Mouse (Mus musculus) G1E (cell line): ENCODE data around the gene Cmtm2b. TPM values are rescaled to one million over a fixed set of nuclear protein-coding genes. Genes with fewer than 3 reads are reported as not detected.

ENCODE experiments used
- ATAC-seq: 2 replicates; pipeline ENCODE4 v1.8.0; 2016; ENCODE audit warnings: mild to moderate bottlenecking; ENCODE audit not compliant: insufficient number of reproducible peaks, poor library complexity, low FRiP score, severe bottlenecking; ENCODE audit errors: extremely low read depth
- DNase-seq: peaks from one replicate; pipeline ENCODE4 v3.0.0; 2012; ENCODE audit warnings: low spot score
- H3K27me3 ChIP-seq: 2 replicates; pipeline ENCODE4 v1.6.1; 2012; ENCODE audit warnings: mild to moderate bottlenecking, low read length, inconsistent platforms; ENCODE audit not compliant: insufficient read depth
- H3K36me3 ChIP-seq: replicated peaks from 2 replicates; pipeline ENCODE3; 2012; ENCODE audit warnings: mild to moderate bottlenecking, inconsistent platforms
- H3K4me1 ChIP-seq: 2 replicates; pipeline ENCODE4 v1.6.1; 2012; ENCODE audit warnings: low read depth, low read length, inconsistent platforms, mixed read lengths; ENCODE audit not compliant: insufficient read depth
- H3K4me3 ChIP-seq: 2 replicates; pipeline ENCODE4 v1.5.1; 2012; ENCODE audit warnings: low read depth, mild to moderate bottlenecking, inconsistent platforms, low read length, moderate library complexity, mixed read lengths
- H3K9me3 ChIP-seq: replicated peaks from 2 replicates; pipeline ENCODE4 v1.6.1; 2012; ENCODE audit warnings: inconsistent platforms
- CTCF ChIP-seq: IDR thresholded peaks from 2 replicates; pipeline ENCODE4 v1.5.1; 2012; ENCODE audit warnings: low read depth, low read length, inconsistent platforms, mixed read lengths
- GATA1 ChIP-seq: IDR thresholded peaks from 2 replicates; pipeline ENCODE4 v1.6.1; 2012; ENCODE audit warnings: borderline replicate concordance, low read length, inconsistent platforms, mixed read lengths
- GATA2 ChIP-seq: IDR thresholded peaks from 2 replicates; pipeline ENCODE4 v1.6.1; 2012; ENCODE audit warnings: low read depth, low read length, inconsistent platforms, borderline replicate concordance
- POLR2AphosphoS5 ChIP-seq: IDR thresholded peaks from 2 replicates; pipeline ENCODE4 v1.6.1; 2012; ENCODE audit warnings: low read depth, low read length, inconsistent platforms; ENCODE audit not compliant: insufficient replicate concordance
- TAL1 ChIP-seq: conservative IDR thresholded peaks from 2 replicates; pipeline ENCODE4 v1.6.1; 2012; ENCODE audit warnings: low read depth, low read length, inconsistent platforms, mixed read lengths
- polyA plus RNA-seq: library from polyadenylated mRNA; stranded (reverse); fragments of >175 nt; gene quantifications from 2 replicates; pipeline ENCODE4 v1.2.3, GENCODE M21; 2012
- total RNA-seq, 2 experiments: library from RNA; stranded (forward) in 1 of 2; stranded (reverse) in 1 of 2; fragments of 200-1000 nt in 1 of 2; fragments of >200 nt in 1 of 2; fragmentation: Nextera tagmentation in 1 of 2; gene quantifications; 2 replicates each; pipeline ENCODE4 v1.2.3; 2014 to 2017

Cmtm2b gene
- total and polyA plus RNA-seq, 3 experiments, result not detected

DNA sequence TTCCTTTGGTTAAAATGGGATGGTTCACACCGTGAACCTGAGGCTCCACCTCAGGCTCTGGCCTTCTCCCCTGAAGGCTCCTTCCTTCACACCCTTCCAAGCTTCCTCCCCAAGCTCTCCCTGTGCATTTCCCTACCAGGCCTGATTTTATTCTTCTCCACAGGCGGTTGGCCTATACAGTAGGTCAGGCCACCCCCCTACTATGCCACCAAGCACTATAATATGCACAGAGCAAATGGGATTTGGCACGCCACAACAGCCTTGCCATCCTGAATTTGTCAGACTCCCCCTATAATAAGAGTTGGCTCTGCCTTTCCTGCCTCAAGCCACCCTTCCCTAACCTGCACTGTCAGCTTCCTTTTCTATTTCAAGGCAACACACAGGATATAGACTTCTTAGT lies 36.6 kb downstream of the Cmtm2b start:
- no peak for DNase-seq
- no peak for TF ChIP-seq TAL1
- TF ChIP-seq GATA2, result no peak
- no peak for TF ChIP-seq POLR2AphosphoS5
- TF ChIP-seq CTCF, result no peak
- TF ChIP-seq GATA1, result no peak
- Histone ChIP-seq H3K4me3 (no peak overlapping the region), H3K4me1 (no peaks in the 10 kb centered on the region), H3K9me3 (no peaks in the 10 kb centered on the region), H3K36me3 (no peaks in the 10 kb centered on the region), H3K27me3 (no peaks in the 10 kb centered on the region)
- no peak for ATAC-seq

DNA sequence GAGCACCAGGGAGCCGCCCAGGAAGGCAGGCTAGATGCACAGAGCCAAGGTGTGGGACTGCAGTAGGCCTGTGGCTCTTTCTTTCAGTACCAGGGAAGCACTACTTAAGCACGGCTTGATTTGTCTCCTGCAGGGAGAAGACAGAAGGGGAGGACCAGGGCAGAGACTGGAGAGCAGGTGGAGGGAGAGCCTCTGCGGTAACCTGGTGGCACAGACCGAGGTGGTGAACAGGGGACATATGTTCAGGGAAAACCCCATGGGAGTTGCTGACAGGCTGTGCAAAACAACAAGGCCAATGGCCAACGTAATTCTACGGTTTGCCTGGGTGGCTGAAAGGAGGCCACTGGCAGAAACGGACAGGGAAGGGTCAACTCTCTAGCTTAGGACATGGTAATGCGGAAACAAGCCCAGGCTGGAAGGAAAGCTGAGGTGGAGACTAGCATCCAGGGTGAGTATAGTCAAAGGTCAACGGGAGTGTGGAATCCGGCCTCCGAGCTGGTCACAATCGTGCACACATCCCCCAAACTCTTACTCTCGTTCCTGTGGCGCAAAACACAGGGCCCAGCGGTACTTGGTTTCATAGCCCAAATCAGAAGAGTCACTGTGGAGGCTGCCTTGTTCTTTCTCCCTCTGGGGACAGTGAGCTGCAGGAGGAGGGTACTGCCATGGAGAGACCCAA lies 37.9 kb downstream of the Cmtm2b start:
- no peaks in the 10 kb centered on the region for H3K4me1 ChIP-seq
- no peaks in the 10 kb centered on the region for H3K9me3 ChIP-seq
- no peak for ATAC-seq
- DNase-seq, result no peak
- H3K4me3 ChIP-seq, result no peak overlapping the region
- no peaks in the 10 kb centered on the region for H3K36me3 ChIP-seq
- no peaks in the 10 kb centered on the region for H3K27me3 ChIP-seq
- TF ChIP-seq GATA1 (no peak), POLR2AphosphoS5 (no peak), GATA2 (no peak), CTCF (no peak)

DNA sequence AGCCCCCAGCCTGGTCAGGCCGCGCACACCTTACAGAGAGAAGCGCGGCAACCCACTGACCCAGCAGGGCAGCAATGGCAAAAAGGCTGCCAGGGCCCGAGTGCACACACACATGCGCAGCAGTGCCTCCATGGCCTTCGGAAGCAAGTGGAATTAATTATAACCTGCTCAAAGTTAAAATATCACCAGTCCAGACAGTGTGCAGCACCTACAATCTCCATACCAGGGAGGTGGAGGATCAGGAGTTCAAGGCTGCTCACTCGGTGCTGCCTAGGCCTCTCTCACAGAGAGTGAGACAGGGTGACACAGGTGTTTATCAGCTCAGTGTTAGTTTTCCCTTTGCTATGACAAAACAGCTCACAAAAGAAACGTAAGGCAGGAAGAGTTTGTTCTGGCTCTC lies 43.7 kb downstream of the Cmtm2b start:
- H3K27me3 ChIP-seq, result no peaks in the 10 kb centered on the region
- ATAC-seq (no peak), DNase-seq (no peak)
- no peaks in the 10 kb centered on the region for H3K36me3 ChIP-seq
- H3K9me3 ChIP-seq, result no peaks in the 10 kb centered on the region
- H3K4me3 ChIP-seq, result no peak overlapping the region
- no peak for TF ChIP-seq GATA2
- no peak for TF ChIP-seq POLR2AphosphoS5
- TF ChIP-seq GATA1, result no peak
- no peak for TF ChIP-seq TAL1
- no peak for TF ChIP-seq CTCF
- no peaks in the 10 kb centered on the region for H3K4me1 ChIP-seq

DNA sequence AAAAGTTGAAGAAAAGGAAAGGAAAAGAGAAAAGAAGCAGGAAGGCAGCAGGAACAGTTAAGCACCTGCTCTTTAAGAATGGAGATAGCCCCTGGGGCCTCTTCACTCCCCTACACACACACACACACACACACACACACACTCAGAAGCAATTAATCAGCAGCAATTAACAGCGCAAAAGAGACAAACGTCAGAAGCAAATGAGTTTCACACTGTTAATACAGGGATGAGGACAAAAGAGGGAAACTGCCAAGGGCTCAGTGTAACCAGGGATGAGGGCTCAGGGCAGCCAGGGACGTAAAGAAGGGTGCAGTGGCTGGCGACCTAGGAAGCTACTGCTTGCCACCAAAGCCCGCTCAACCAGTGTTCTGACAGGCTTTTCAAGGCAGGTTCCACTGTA lies 45.4 kb downstream of the Cmtm2b start:
- Histone ChIP-seq H3K9me3 (no peaks in the 10 kb centered on the region), H3K4me3 (no peak overlapping the region), H3K27me3 (no peaks in the 10 kb centered on the region), H3K36me3 (no peaks in the 10 kb centered on the region), H3K4me1 (no peaks in the 10 kb centered on the region)
- TF ChIP-seq TAL1 (no peak), GATA2 (no peak)
- ATAC-seq (no peak), DNase-seq (no peak)

- DNase-seq (no peak), ATAC-seq (no peak)
- Histone ChIP-seq H3K36me3 (no peaks in the 10 kb centered on the region), H3K9me3 (no peaks in the 10 kb centered on the region), H3K27me3 (no peaks in the 10 kb centered on the region), H3K4me3 (no peak overlapping the region), H3K4me1 (no peaks in the 10 kb centered on the region)
- TF ChIP-seq CTCF (no peak), GATA1 (no peak), POLR2AphosphoS5 (no peak), TAL1 (no peak), GATA2 (no peak)
Observed at GRCm38 (mm10) chr8:104369591-104369990, 47.6 kb downstream of the Cmtm2b start.

DNA sequence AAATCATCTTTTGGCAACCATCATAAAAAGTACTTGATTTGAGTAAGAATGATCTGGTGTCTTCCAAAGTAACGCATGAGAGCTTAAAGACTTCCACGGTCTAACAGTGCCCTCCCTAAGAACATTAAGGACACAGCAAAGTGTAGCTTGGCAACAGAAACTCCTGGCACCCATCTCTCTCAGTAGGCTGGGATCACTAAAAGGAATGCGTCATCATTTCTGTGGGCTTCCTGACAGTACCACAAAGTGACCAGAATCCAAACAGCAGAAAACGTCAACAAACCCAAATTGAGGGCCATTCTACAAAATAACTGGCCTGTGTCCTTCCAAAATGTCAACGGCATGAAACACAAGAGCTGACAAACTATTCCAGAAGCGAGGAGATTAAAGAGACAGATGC lies 48.0 kb downstream of the Cmtm2b start:
- H3K4me1 ChIP-seq, result no peaks in the 10 kb centered on the region
- H3K4me3 ChIP-seq, result no peak overlapping the region
- no peaks in the 10 kb centered on the region for H3K27me3 ChIP-seq
- no peaks in the 10 kb centered on the region for H3K9me3 ChIP-seq
- TF ChIP-seq POLR2AphosphoS5 (no peak), GATA1 (no peak), GATA2 (no peak)
- ATAC-seq (no peak), DNase-seq (no peak)
- H3K36me3 ChIP-seq, result no peaks in the 10 kb centered on the region

GRCm38 (mm10) chr8:104371121-104371520 lies 49.1 kb downstream of the Cmtm2b start:
- ATAC-seq, result no peak
- H3K36me3 ChIP-seq, result no peaks in the 10 kb centered on the region

More at GRCm38 (mm10) chr8:104371121-104371520, 49.1 kb downstream of the Cmtm2b start:
- Histone ChIP-seq H3K4me3 (no peak overlapping the region), H3K27me3 (no peaks in the 10 kb centered on the region), H3K9me3 (no peaks in the 10 kb centered on the region), H3K4me1 (no peaks in the 10 kb centered on the region)
- TF ChIP-seq GATA2 (no peak), TAL1 (no peak), CTCF (no peak), POLR2AphosphoS5 (no peak), GATA1 (no peak)
- DNase-seq, result no peak
